Mouse (Mus musculus) liver, adult 2 months (tissue): ENCODE results near the gene Sprtn. TPM values are rescaled to one million over a fixed set of nuclear protein-coding genes. Genes with fewer than 3 reads are reported as not detected.

Source experiments
- DNase-seq: peaks from one replicate; pipeline ENCODE4 v3.0.0-alpha.2; 2011; ENCODE audit warnings: low read depth, low spot score; ENCODE audit errors: extremely low read depth
- H3K27ac ChIP-seq: fragments of 200-500 bp; replicated peaks from 2 replicates; pipeline ENCODE4 v1.5.1; 2012; ENCODE audit warnings: low read depth, mild to moderate bottlenecking, control low read depth, inconsistent platforms, low read length; ENCODE audit not compliant: insufficient read depth
- H3K27me3 ChIP-seq: fragments of 200-500 bp; 2 replicates; pipeline ENCODE4 v1.6.1; 2012; ENCODE audit warnings: mild to moderate bottlenecking, moderate library complexity, low read length, inconsistent platforms; ENCODE audit not compliant: control insufficient read depth, insufficient read depth
- H3K36me3 ChIP-seq: fragments of 200-500 bp; 2 replicates; pipeline ENCODE4 v1.6.1; 2012; ENCODE audit warnings: low read length, inconsistent platforms; ENCODE audit not compliant: control insufficient read depth, insufficient read depth
- H3K4me1 ChIP-seq: fragments of 200-500 bp; 2 replicates; pipeline ENCODE4 v1.6.1; 2011; ENCODE audit warnings: low read length; ENCODE audit not compliant: control insufficient read depth, insufficient read depth
- H3K4me3 ChIP-seq: fragments of 200-500 bp; 2 replicates; pipeline ENCODE4 v1.5.1; 2011; ENCODE audit warnings: low read depth, mild to moderate bottlenecking, control low read depth, low read length, moderate library complexity; ENCODE audit not compliant: insufficient read depth
- H3K79me2 ChIP-seq: fragments of 200-500 bp; 2 replicates; pipeline ENCODE4 v1.6.1; 2012; ENCODE audit warnings: inconsistent platforms, mild to moderate bottlenecking, low read length, moderate library complexity; ENCODE audit not compliant: control insufficient read depth, insufficient read depth
- H3K9ac ChIP-seq: fragments of 200-500 bp; 2 replicates; pipeline ENCODE4 v1.6.1; 2012; ENCODE audit warnings: low read depth, mild to moderate bottlenecking, control low read depth, inconsistent platforms, low read length
- CTCF ChIP-seq: fragments of 200-500 bp; IDR thresholded peaks from 2 replicates; pipeline ENCODE4 v1.5.1; 2011; ENCODE audit warnings: low read depth, low read length, control low read depth
- POLR2A ChIP-seq: fragments of 200-500 bp; IDR thresholded peaks from 2 replicates; pipeline ENCODE4 v1.6.1; 2011; ENCODE audit warnings: low read length, control low read depth; ENCODE audit not compliant: insufficient read depth; ENCODE audit errors: extremely low read depth
- WGBS: fragments of 180-500 bp; shearing (Covaris S2); methylation state at CpG from one replicate; pipeline ENCODE4 v1.1.7; 2018; 5-methylcytosine and 5-hydroxymethylcytosine counted together
- polyA plus RNA-seq: library from polyadenylated mRNA; depleted of rRNA; stranded (reverse); fragments of >200 nt; gene quantifications from 2 replicates; pipeline ENCODE4 v1.2.3, GENCODE M21; 2012; rRNA removed
- total RNA-seq: library from RNA; depleted of rRNA; stranded (reverse); fragments of >200 nt; gene quantifications from 2 replicates; pipeline ENCODE4 v1.2.3, GENCODE M21; 2014; rRNA removed

Gene Sprtn
- total and polyA plus RNA-seq, 2 experiments = 4.8 to 6.3 TPM

GRCm38 (mm10) chr8:124949209-124950068, 51.8 kb downstream of the Sprtn start, which contains the start of gene Egln1:
TSS of gene Egln1 (minus strand) at chr8:124949324.
- TF ChIP-seq POLR2A (peak; percentile 82), CTCF (no peak)
- Histone ChIP-seq H3K27me3 (no peaks in the 10 kb centered on the region), H3K4me3 (peak within 1 kb of the TSS; percentile 81), H3K79me2 (peaks cover 22% of the 10 kb centered on the region), H3K4me1 (peaks cover 14% of the 10 kb centered on the region), H3K9ac (peak within 1 kb of the TSS; percentile 83), H3K27ac (peak within 1 kb of the TSS; percentile 92), H3K36me3 (no peaks in the 10 kb centered on the region)
- WGBS = 3% methylated on average over 88 of the region's 98 CpGs
- DNase-seq = peak; percentile 78

DNA sequence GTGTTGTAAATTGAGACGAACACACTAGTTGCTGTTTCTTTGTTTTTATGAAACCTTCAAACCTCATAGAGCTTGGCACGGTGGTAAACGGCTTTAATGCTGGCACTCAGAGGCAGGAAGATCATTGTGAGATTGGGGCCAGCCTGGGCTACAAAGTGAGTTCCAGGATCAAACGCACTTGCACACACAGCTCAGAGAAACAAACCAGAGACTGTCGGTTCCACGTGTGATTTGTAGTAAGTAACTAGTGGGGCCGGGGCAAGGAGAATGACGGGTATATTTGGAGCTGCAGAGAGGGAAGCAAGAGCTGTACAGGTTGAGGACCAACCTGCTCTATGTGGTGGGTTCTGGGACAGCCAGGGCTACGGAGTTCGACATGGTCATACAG, 52.4 kb downstream of the Sprtn start:
- Histone ChIP-seq H3K27ac (peak overlapping the region; percentile 92), H3K36me3 (no peaks in the 10 kb centered on the region), H3K27me3 (no peaks in the 10 kb centered on the region), H3K4me1 (peaks cover 12% of the 10 kb centered on the region), H3K9ac (peak overlapping the region; percentile 83), H3K4me3 (peak overlapping the region; percentile 81), H3K79me2 (peaks cover 19% of the 10 kb centered on the region; the same call in 1 of the 2 replicates)
- TF ChIP-seq POLR2A = no peak
- TF ChIP-seq CTCF = no peak
- DNase-seq = no peak
- 12% methylated on average over 10 of the region's 10 CpGs for WGBS

DNA sequence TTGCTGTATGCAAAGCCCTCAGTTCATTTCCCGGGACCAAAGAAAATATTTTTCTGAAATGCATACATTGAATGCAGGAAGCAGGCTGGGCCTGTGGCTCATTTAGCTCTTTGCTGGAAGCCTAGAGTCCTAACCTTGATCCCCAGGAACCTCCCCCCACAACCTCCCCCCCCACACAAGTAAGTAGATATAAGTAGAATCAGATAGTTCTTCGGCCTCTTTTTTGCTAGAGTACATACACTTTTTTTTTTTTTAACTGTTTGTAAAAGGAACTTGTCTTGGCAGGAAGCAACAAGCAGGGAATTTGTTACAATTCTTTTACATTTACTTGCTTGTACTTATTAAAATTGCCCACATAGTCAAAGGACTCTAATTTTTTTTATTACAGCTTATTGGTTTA, 53.2 kb downstream of the Sprtn start:
- no peak for TF ChIP-seq POLR2A
- no peak for TF ChIP-seq CTCF
- DNase-seq = no peak
- H3K79me2 ChIP-seq = peaks cover 15% of the 10 kb centered on the region; the same call in 1 of the 2 replicates
- 67% methylated on average over 2 of the region's 2 CpGs for WGBS
- H3K27me3 ChIP-seq = no peaks in the 10 kb centered on the region
- H3K9ac ChIP-seq = no peak overlapping the region
- H3K4me3 ChIP-seq = no peak overlapping the region
- H3K27ac ChIP-seq = no peak overlapping the region
- no peaks in the 10 kb centered on the region for H3K36me3 ChIP-seq
- peaks cover 12% of the 10 kb centered on the region for H3K4me1 ChIP-seq

DNA sequence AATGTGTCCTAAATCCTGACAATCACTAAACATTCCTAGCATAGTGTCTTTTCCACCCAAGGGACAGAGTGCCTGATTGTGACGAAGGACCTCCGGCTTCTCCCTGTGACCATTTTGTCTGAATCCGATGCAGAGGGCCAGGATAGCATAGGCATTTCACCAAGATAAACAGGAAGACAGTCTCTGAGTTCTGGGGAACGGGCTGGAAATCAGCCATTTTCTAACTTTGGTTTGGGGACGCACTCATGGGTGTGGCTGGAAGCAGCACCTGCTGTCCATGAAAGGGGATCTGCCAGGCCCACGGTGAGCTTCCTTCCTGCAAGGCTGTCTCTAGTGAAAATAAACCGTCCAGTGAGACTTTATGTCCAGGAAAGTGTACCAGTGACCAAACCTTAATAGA, 55.5 kb downstream of the Sprtn start:
- TF ChIP-seq POLR2A (no peak), CTCF (no peak)
- WGBS = 71% methylated on average over 7 of the region's 7 CpGs
- H3K4me1 ChIP-seq = peaks cover 5% of the 10 kb centered on the region; the same call in 1 of the 2 replicates
- H3K9ac ChIP-seq = no peak overlapping the region
- DNase-seq = no peak
- H3K27ac ChIP-seq = no peak overlapping the region
- 0 out of 2 replicates have a peak, but pooled peaks cover under 1% of the 10 kb centered on the region for H3K79me2 ChIP-seq
- H3K36me3 ChIP-seq = no peaks in the 10 kb centered on the region
- H3K27me3 ChIP-seq = no peaks in the 10 kb centered on the region
- no peak overlapping the region for H3K4me3 ChIP-seq

DNA sequence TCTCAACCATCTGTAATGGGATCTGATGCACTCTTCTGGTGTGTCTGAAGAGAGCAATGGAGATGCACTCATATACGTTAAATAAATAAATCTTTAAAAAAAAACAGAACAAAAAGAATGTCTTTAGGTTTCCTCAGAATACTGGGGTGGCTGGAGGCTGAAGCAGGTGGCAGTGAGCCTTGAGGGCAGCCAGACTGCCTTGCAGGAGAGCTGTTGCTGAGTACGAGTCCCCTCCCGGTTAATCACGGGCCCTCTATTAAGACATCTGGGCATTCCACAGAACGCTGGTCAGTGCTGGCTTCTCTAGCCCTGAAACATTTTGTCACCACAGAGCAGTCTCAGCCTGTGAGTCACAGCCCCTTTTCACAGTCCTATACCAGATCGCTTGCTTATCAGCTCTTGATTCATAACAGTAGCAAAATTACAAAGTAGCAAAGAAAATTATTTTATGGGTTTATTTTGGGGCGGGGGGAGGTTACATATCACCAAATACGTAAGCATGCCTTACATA, 56.9 kb downstream of the Sprtn start:
- no peak for DNase-seq
- Histone ChIP-seq H3K27me3 (no peaks in the 10 kb centered on the region), H3K36me3 (no peaks in the 10 kb centered on the region), H3K4me1 (peaks cover 5% of the 10 kb centered on the region; the same call in 1 of the 2 replicates), H3K4me3 (no peak overlapping the region), H3K9ac (no peak overlapping the region), H3K27ac (no peak overlapping the region), H3K79me2 (no peaks in the 10 kb centered on the region)
- TF ChIP-seq CTCF (no peak), POLR2A (no peak)
- WGBS = 78% methylated on average over 8 of the region's 8 CpGs

Other genes with a start within 250 kb of the Sprtn start
- 3.0 and 4.2 TPM in 2 replicates for gene 2310022B05Rik, start 234.5 kb upstream of the Sprtn start, total RNA-seq
- 11.8 and 12.0 TPM in 2 replicates for gene 2310022B05Rik, start 234.5 kb upstream of the Sprtn start, polyA plus RNA-seq
- gene Ttc13, start 175.9 kb upstream of the Sprtn start, total RNA-seq = 24.8 and 26.3 TPM in 2 replicates
- 11.8 and 12.3 TPM in 2 replicates for gene Ttc13, start 175.9 kb upstream of the Sprtn start, polyA plus RNA-seq
- 1.7 and 2.6 TPM in 2 replicates for gene Arv1, start 175.7 kb upstream of the Sprtn start, total RNA-seq
- 4.2 and 6.8 TPM in 2 replicates for gene Arv1, start 175.7 kb upstream of the Sprtn start, polyA plus RNA-seq
- gene Fam89a, start 146.1 kb upstream of the Sprtn start, total RNA-seq = 2.8 and 5.4 TPM in 2 replicates
- gene Fam89a, start 146.1 kb upstream of the Sprtn start, polyA plus RNA-seq = 17.4 and 40.4 TPM in 2 replicates
- not detected in 2 replicates for gene Trim67, start 104.8 kb upstream of the Sprtn start, total RNA-seq
- gene Trim67, start 104.8 kb upstream of the Sprtn start, polyA plus RNA-seq = not detected in 2 replicates
- 25.0 and 30.1 TPM in 2 replicates for gene Gnpat, start 34.9 kb upstream of the Sprtn start, total RNA-seq
- 27.5 and 28.7 TPM in 2 replicates for gene Gnpat, start 34.9 kb upstream of the Sprtn start, polyA plus RNA-seq
- 17.7 and 18.7 TPM in 2 replicates for gene 2810004N23Rik, start 34.8 kb upstream of the Sprtn start, total RNA-seq
- 11.5 and 13.1 TPM in 2 replicates for gene 2810004N23Rik, start 34.8 kb upstream of the Sprtn start, polyA plus RNA-seq
- gene Exoc8, start 181 bp upstream of the Sprtn start, total RNA-seq = 7.0 and 8.3 TPM in 2 replicates
- 4.3 and 4.7 TPM in 2 replicates for gene Exoc8, start 181 bp upstream of the Sprtn start, polyA plus RNA-seq
- gene Egln1, start 51.4 kb downstream of the Sprtn start, total RNA-seq = 11.2 and 13.8 TPM in 2 replicates
- gene Egln1, start 51.4 kb downstream of the Sprtn start, polyA plus RNA-seq = 12.1 and 17.0 TPM in 2 replicates
- 21.6 and 23.0 TPM in 2 replicates for gene Tsnax, start 115.1 kb downstream of the Sprtn start, total RNA-seq
- 17.1 and 17.9 TPM in 2 replicates for gene Tsnax, start 115.1 kb downstream of the Sprtn start, polyA plus RNA-seq
- gene Disc1, start 156.3 kb downstream of the Sprtn start, total RNA-seq = 0.34 and 0.37 TPM in 2 replicates
- gene Disc1, start 156.3 kb downstream of the Sprtn start, polyA plus RNA-seq = 0.14 and 0.16 TPM in 2 replicates